Mouse (Mus musculus) heart, postnatal 0 days (tissue): ENCODE data around the gene Ecpas.

Experiments used
- CTCF ChIP-seq: IDR thresholded peaks from 2 replicates; pipeline ENCODE4 v1.5.1; 2016; ENCODE audit warnings: antibody characterized with exemption, control low read depth, low read depth
- EP300 ChIP-seq: IDR thresholded peaks from 2 replicates; pipeline ENCODE4 v1.6.1; 2016; ENCODE audit warnings: antibody characterized with exemption, low read depth

- TF ChIP-seq CTCF (no peak), EP300 (no peak)
Measured at GRCm38 (mm10) chr4:58907453-58907852, 5.1 kb downstream of the Ecpas start.
